ENCODE assay signal across 7 mouse cellular contexts in the genomic region with DNA sequence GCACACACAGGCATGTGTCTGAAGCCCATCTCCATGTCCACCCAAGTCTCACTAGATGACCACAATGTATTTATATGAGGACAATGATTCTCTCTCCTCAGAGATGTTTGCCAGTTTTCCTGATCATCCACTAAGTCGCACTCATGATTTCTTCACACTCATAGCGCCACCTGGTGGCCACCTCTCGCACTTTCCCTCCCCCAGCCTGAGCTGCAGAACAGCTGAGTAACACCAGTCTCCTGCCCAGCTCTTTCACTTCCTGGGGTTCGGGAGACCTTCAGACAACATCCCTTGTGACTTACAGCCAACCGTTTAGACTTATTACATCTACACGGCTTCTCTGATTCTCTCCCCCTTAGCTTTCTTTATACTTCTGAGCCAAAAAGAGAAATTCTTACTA. TPM values are rescaled to one million over a fixed set of nuclear protein-coding genes. Genes with fewer than 3 reads are reported as not detected.
A peak's percentile ranks its signal among the peaks of the same experiment; 100 is the strongest.
DNase-seq lines count a peak whose midpoint lies in the region; ATAC-seq and TF ChIP-seq lines count a peak whose summit lies in the region.

No protein-coding gene starts in this region.

- H3K27ac ChIP-seq in intestine, embryonic 14.5 days (ENCODE audit: low read depth): no peak overlapping the region
- H3K27ac ChIP-seq in midbrain, embryonic 15.5 days: no peak overlapping the region
- H3K27ac ChIP-seq in spleen, adult 2 months (ENCODE audit: insufficient read depth, low read length): no peak overlapping the region

- ATAC-seq in intestine, embryonic 14.5 days (replicated peaks; ENCODE audit: low FRiP score, low TSS enrichment, low read depth): peak; percentile 45; the same call in 1 of the 2 replicates
- peak; percentile 57 for ATAC-seq in midbrain, embryonic 15.5 days (replicated peaks)

- H3K4me1 ChIP-seq in intestine, embryonic 14.5 days (replicated peaks; ENCODE audit: control insufficient read depth, insufficient read depth, low read length): no peaks in the 10 kb centered on the region
- no peaks in the 10 kb centered on the region for H3K4me1 ChIP-seq in midbrain, embryonic 15.5 days
- no peaks in the 10 kb centered on the region for H3K4me1 ChIP-seq in spleen, adult 2 months (ENCODE audit: control insufficient read depth, insufficient read depth, insufficient read length)

- H3K4me2 ChIP-seq in intestine, embryonic 14.5 days (ENCODE audit: low read length): no peak overlapping the region
- no peak overlapping the region for H3K4me2 ChIP-seq in midbrain, embryonic 15.5 days

- peak; percentile 88 for TF ChIP-seq CTCF in spleen, adult 2 months (IDR thresholded peaks at IDR 0.05; ENCODE audit: extremely low read depth, insufficient read depth, insufficient read length, insufficient replicate concordance)

- WGBS in intestine, embryonic 14.5 days: 3% methylated on average over 6 of the region's 6 CpGs
- WGBS in midbrain, embryonic 15.5 days: 15% methylated on average over 6 of the region's 6 CpGs
- under 1% methylated on average over 6 of the region's 6 CpGs for WGBS in spleen, adult 2 months

- no peak overlapping the region for H3K9ac ChIP-seq in intestine, embryonic 14.5 days (ENCODE audit: low read length)
- no peak overlapping the region for H3K9ac ChIP-seq in midbrain, embryonic 15.5 days

- no peaks in the 10 kb centered on the region for H3K36me3 ChIP-seq in intestine, embryonic 14.5 days (ENCODE audit: control insufficient read depth, insufficient read depth, low read length)
- H3K36me3 ChIP-seq in midbrain, embryonic 15.5 days (replicated peaks): no peaks in the 10 kb centered on the region
- no peaks in the 10 kb centered on the region for H3K36me3 ChIP-seq in spleen, adult 2 months (ENCODE audit: control insufficient read depth, insufficient read depth, low read length)

- no peaks in the 10 kb centered on the region for H3K27me3 ChIP-seq in intestine, embryonic 14.5 days (replicated peaks; ENCODE audit: control insufficient read depth, insufficient read depth, low read length)
- H3K27me3 ChIP-seq in midbrain, embryonic 15.5 days (replicated peaks): no peaks in the 10 kb centered on the region; the same call in 1 of the 2 replicates
- no peaks in the 10 kb centered on the region for H3K27me3 ChIP-seq in spleen, adult 2 months (ENCODE audit: control insufficient read depth, insufficient read depth, low read length)

- H3K4me3 ChIP-seq in intestine, embryonic 14.5 days (ENCODE audit: low read depth, low read length): no peak overlapping the region
- H3K4me3 ChIP-seq in midbrain, embryonic 15.5 days: no peak overlapping the region
- no peak overlapping the region for H3K4me3 ChIP-seq in spleen, adult 2 months (ENCODE audit: extremely low read depth, insufficient read depth, insufficient read length)

- intact Hi-C loops in left cerebral cortex, postnatal 25 days (cut with DNase I): loop anchor here (2.0 to 10.0 kb wide), 5 partner anchors 117 to 699 kb away; no protein-coding TSS in a partner anchor

- no peaks in the 10 kb centered on the region for H3K9me3 ChIP-seq in intestine, embryonic 14.5 days (ENCODE audit: control insufficient read depth, low read length)
- no peaks in the 10 kb centered on the region for H3K9me3 ChIP-seq in midbrain, embryonic 15.5 days

- TF ChIP-seq POLR2A in spleen, adult 2 months (IDR thresholded peaks at IDR 0.05; ENCODE audit: low read depth, low read length): no peak

- peak; percentile 84 for DNase-seq in ZHBTc4 (ENCODE audit: low read depth, low spot score)
- DNase-seq in cerebellum, adult 9-11 months: peak; percentile 64
- DNase-seq in frontal cortex, postnatal 25 days (ENCODE audit: low spot score in 2 of 2): peak; percentile 79 to 82
- DNase-seq in intestine, embryonic 14.5 days (ENCODE audit: low spot score): peak; percentile 94
- DNase-seq in left cerebral cortex, postnatal 25 days (ENCODE audit: low spot score in 2 of 2): peak; percentile 87 to 91
- DNase-seq in spleen, adult 2 months (ENCODE audit: low read depth in 1 of 2, low spot score in 2 of 2): peak; percentile 43 to 64

RNA-seq across cellular contexts. Expression of a gene that starts 37.3 kb away (rescaled TPM):
- polyA plus RNA-seq in intestine, embryonic 14.5 days (2014; fragmentation: Nextera tagmentation; extraction: Ambion mirVana): 23.5 and 23.6 TPM in 2 replicates
- total RNA-seq in left cerebral cortex, postnatal 25 days (2021): 10 to 100 TPM; 17.4 to 18.3 TPM
- 15.2 and 17.5 TPM in 2 replicates for polyA plus RNA-seq in midbrain, embryonic 15.5 days (2015; fragmentation: Nextera tagmentation; extraction: Ambion mirVana)
- polyA plus RNA-seq in spleen, adult 2 months (2012; rRNA removed): 1.6 and 1.7 TPM in 2 replicates
